Mouse (Mus musculus): ENCODE measurements around the gene Gtf2h3. TPM values are rescaled to one million over a fixed set of nuclear protein-coding genes. Genes with fewer than 3 reads are reported as not detected.
A peak's percentile ranks its signal among the peaks of the same experiment; 100 is the strongest.
"Not testable (repeated sequence)": the region's sequence is repeated elsewhere in the genome, so short reads cannot be mapped to it uniquely, and the experiment has no call there.

Gene Gtf2h3
- polyA plus RNA-seq, 1 experiment from 2014 or later, result 34.1 TPM

DNA sequence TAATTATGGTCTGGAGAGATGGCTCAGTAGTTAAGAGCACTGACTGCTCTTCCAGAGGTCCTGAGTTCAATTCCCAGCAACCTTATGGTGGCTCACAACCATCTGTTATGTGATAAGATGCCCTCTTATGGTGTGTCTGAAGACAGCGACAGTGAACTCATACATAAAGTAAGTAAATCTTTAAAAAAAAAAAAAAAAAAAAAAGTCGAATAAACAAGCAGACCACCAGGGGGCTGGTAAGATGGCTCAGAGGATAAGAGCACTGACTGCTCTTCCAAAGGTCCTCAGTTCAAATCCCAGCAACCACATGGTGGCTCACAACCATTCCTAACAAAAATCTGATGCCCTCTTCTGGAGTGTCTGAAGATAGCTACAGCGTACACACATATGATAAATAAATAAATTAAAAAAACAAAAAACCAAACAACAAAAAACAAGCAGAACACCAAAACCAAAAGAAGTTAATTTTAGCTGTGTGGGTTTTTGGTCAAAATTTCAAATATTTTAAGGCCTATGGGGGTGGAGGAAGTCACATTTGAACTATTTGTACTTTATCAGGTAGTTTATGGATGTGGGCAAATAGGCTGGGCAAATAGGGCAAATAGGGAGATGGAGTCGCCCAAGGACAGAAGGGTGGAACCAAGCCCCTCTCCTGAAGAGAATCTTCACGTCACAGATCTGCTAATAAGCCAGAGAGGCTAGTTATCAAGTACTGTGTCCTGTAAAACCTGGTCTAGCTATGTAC is 27.4 kb upstream of the Gtf2h3 start:
- H3K4me1 ChIP-seq (ENCODE audit: control insufficient read depth in 2 of 2, insufficient read depth in 2 of 2, low read length in 2 of 2); H3K9me3 ChIP-seq (ENCODE audit: control insufficient read depth, low read length); H3K27me3 ChIP-seq (ENCODE audit: control insufficient read depth, insufficient read depth, low read length); ATAC-seq (ENCODE audit: insufficient number of reproducible peaks, insufficient read depth, low FRiP score, low read depth): not testable (repeated sequence)
- H3K27ac ChIP-seq (replicated peaks in 1 of 2; ENCODE audit: control insufficient read depth in 1 of 2, insufficient read depth in 1 of 2, low read depth in 2 of 2, low read length in 2 of 2), result peak overlapping the region; percentile 50 to 82; a peak in 2 of 4 replicates
- H3K4me3 ChIP-seq (ENCODE audit: control insufficient read depth in 1 of 2, insufficient read depth in 1 of 2, low read depth in 1 of 2, low read length in 2 of 2), result peak overlapping the region; percentile 65 to 74
- peaks cover 56% of the 10 kb centered on the region for H3K36me3 ChIP-seq (ENCODE audit: control insufficient read depth, insufficient read depth, low read length)
- WGBS, result 31% methylated on average over 5 of the region's 5 CpGs
- H3K9ac ChIP-seq (ENCODE audit: low read length), result peak overlapping the region; percentile 70
- peak overlapping the region; percentile 82 for H3K4me2 ChIP-seq (ENCODE audit: low read length)

DNA sequence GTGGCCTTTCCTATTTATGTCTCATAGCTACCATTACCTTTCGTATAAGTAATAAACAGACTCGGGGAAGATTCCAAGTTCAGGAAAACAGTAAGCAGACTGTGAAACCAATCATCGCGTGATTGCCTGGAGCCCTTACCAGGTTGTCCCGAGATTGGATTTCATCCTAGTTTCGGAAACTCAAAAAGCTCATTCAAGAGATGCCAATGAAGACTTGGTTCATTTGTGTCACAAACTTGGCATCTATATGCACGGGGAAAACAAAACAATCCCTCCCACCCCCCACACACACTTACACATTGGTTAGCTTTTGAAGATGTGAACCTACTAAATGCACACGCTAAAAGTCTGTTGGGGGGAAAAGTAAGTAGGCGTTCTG is 26.9 kb upstream of the Gtf2h3 start:
- peaks cover 56% of the 10 kb centered on the region for H3K36me3 ChIP-seq (ENCODE audit: control insufficient read depth, insufficient read depth, low read length)
- ATAC-seq (ENCODE audit: insufficient number of reproducible peaks, insufficient read depth, low FRiP score, low read depth), result no peak
- peak overlapping the region; percentile 65 to 74 for H3K4me3 ChIP-seq (ENCODE audit: control insufficient read depth in 1 of 2, insufficient read depth in 1 of 2, low read depth in 1 of 2, low read length in 2 of 2)
- H3K27me3 ChIP-seq (ENCODE audit: control insufficient read depth, insufficient read depth, low read length), result no peaks in the 10 kb centered on the region
- peaks cover 0 to 10% of the 10 kb centered on the region in 2 experiments; a peak in 2 of 4 replicates for H3K4me1 ChIP-seq (ENCODE audit: control insufficient read depth in 2 of 2, insufficient read depth in 2 of 2, low read length in 2 of 2)
- no peaks in the 10 kb centered on the region for H3K9me3 ChIP-seq (ENCODE audit: control insufficient read depth, low read length)
- 7% methylated on average over 9 of the region's 9 CpGs for WGBS
- H3K9ac ChIP-seq (ENCODE audit: low read length), result peak overlapping the region; percentile 70
- H3K27ac ChIP-seq (replicated peaks in 1 of 2; ENCODE audit: control insufficient read depth in 1 of 2, insufficient read depth in 1 of 2, low read depth in 2 of 2, low read length in 2 of 2), result peak overlapping the region; percentile 50 to 82; a peak in 3 of 4 replicates
- peak overlapping the region; percentile 82 for H3K4me2 ChIP-seq (ENCODE audit: low read length)

DNA sequence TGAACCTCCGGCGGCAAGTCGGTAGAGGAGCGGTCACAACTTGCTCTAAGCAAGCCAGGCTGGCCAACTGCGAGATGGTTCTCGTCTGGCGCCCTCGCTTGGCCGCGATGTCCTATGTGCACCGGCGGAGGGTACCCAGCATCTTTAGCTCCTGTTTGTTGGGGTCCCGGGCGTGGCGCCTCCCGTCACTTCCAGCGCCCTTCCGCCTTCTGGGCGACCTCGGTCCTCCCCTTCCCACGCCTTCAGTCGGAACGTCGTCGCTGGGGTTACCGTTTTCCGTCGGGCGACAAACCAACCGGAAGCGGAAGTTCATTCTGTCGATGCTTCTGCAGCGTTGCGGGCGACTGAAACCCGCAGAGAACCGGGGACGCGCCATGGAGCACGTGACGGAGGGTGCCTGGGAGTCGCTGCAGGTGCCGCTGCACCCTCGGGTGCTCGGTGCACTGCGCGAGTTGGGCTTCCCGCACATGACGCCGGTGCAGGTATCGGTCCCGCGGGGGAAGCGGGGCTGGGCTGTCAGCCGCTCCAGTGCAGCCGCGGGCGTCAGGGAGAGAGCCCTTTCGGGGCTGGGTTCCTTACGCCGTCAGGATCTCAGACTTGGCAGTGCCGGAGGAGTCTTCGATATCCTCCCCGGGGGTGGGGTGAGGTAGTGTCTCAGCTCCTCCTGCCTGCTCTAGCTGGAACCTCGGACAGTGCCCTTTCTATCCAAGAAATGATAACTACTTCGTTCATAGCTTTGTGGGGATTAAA is 26.2 kb upstream of the Gtf2h3 start, which contains the start of gene Ddx55:
Ddx55 (plus strand) TSS at position 307 of the 750 bp plus-strand sequence.
- Histone ChIP-seq H3K4me3 (ENCODE audit: control insufficient read depth in 1 of 2, insufficient read depth in 1 of 2, low read depth in 1 of 2, low read length in 2 of 2) (peak within 1 kb of the TSS; percentile 65 to 74), H3K27ac (replicated peaks in 1 of 2; ENCODE audit: control insufficient read depth in 1 of 2, insufficient read depth in 1 of 2, low read depth in 2 of 2, low read length in 2 of 2) (peak within 1 kb of the TSS; percentile 61 to 82), H3K9ac (ENCODE audit: low read length) (peak within 1 kb of the TSS; percentile 70), H3K4me2 (ENCODE audit: low read length) (peak within 1 kb of the TSS; percentile 82), H3K4me1 (ENCODE audit: control insufficient read depth in 2 of 2, insufficient read depth in 2 of 2, low read length in 2 of 2) (peaks cover 0 to 10% of the 10 kb centered on the region in 2 experiments; a peak in 2 of 4 replicates), H3K27me3 (ENCODE audit: control insufficient read depth, insufficient read depth, low read length) (no peaks in the 10 kb centered on the region), H3K9me3 (ENCODE audit: control insufficient read depth, low read length) (no peaks in the 10 kb centered on the region), H3K36me3 (ENCODE audit: control insufficient read depth, insufficient read depth, low read length) (peaks cover 55% of the 10 kb centered on the region)
- under 1% methylated on average over 66 of the region's 66 CpGs for WGBS
- ATAC-seq (ENCODE audit: insufficient number of reproducible peaks, insufficient read depth, low FRiP score, low read depth), result peak; percentile 83

GRCm38 (mm10) chr5:124553607-124554006 is 25.3 kb upstream of the Gtf2h3 start:
- Histone ChIP-seq H3K9me3 (ENCODE audit: control insufficient read depth, low read length) (no peaks in the 10 kb centered on the region), H3K36me3 (ENCODE audit: control insufficient read depth, insufficient read depth, low read length) (peaks cover 55% of the 10 kb centered on the region), H3K27ac (replicated peaks in 1 of 2; ENCODE audit: control insufficient read depth in 1 of 2, insufficient read depth in 1 of 2, low read depth in 2 of 2, low read length in 2 of 2) (no peak overlapping the region), H3K4me2 (ENCODE audit: low read length) (peak overlapping the region; percentile 82), H3K4me1 (ENCODE audit: control insufficient read depth in 2 of 2, insufficient read depth in 2 of 2, low read length in 2 of 2) (peaks cover 0 to 10% of the 10 kb centered on the region in 2 experiments; a peak in 2 of 4 replicates), H3K4me3 (ENCODE audit: control insufficient read depth in 1 of 2, insufficient read depth in 1 of 2, low read depth in 1 of 2, low read length in 2 of 2) (peak overlapping the region in 1 of 2 experiments; percentile 65; a peak in 1 of 4 replicates), H3K9ac (ENCODE audit: low read length) (no peak overlapping the region), H3K27me3 (ENCODE audit: control insufficient read depth, insufficient read depth, low read length) (no peaks in the 10 kb centered on the region)
- ATAC-seq (ENCODE audit: insufficient number of reproducible peaks, insufficient read depth, low FRiP score, low read depth), result no peak
- WGBS, result 70% methylated on average over 6 of the region's 6 CpGs

- H3K27me3 ChIP-seq (ENCODE audit: control insufficient read depth, insufficient read depth, low read length), result no peaks in the 10 kb centered on the region
- ATAC-seq (ENCODE audit: insufficient number of reproducible peaks, insufficient read depth, low FRiP score, low read depth), result no peak
- H3K36me3 ChIP-seq (ENCODE audit: control insufficient read depth, insufficient read depth, low read length), result peaks cover 66% of the 10 kb centered on the region
- no peak overlapping the region for H3K9ac ChIP-seq (ENCODE audit: low read length)
- H3K9me3 ChIP-seq (ENCODE audit: control insufficient read depth, low read length), result no peaks in the 10 kb centered on the region
- 82% methylated on average over 1 of the region's 1 CpGs for whole genome bisulfite sequencing
- no peak overlapping the region for H3K27ac ChIP-seq (replicated peaks in 1 of 2; ENCODE audit: control insufficient read depth in 1 of 2, insufficient read depth in 1 of 2, low read depth in 2 of 2, low read length in 2 of 2)
- H3K4me1 ChIP-seq (ENCODE audit: control insufficient read depth in 2 of 2, insufficient read depth in 2 of 2, low read length in 2 of 2), result peaks cover 0 to 10% of the 10 kb centered on the region in 2 experiments; a peak in 2 of 4 replicates
- no peak overlapping the region for H3K4me3 ChIP-seq (ENCODE audit: control insufficient read depth in 1 of 2, insufficient read depth in 1 of 2, low read depth in 1 of 2, low read length in 2 of 2)
- no peak overlapping the region for H3K4me2 ChIP-seq (ENCODE audit: low read length)
Observed at GRCm38 (mm10) chr5:124555145-124555544, 23.8 kb upstream of the Gtf2h3 start.

- 82% methylated on average over 12 of the region's 12 CpGs for WGBS
- peaks cover 100% of the 10 kb centered on the region for H3K36me3 ChIP-seq (ENCODE audit: control insufficient read depth, insufficient read depth, low read length)
- no peaks in the 10 kb centered on the region for H3K4me1 ChIP-seq (ENCODE audit: control insufficient read depth in 2 of 2, insufficient read depth in 2 of 2, low read length in 2 of 2)
Observed at GRCm38 (mm10) chr5:124571068-124571467, 7.9 kb upstream of the Gtf2h3 start.

GRCm38 (mm10) chr5:124575467-124575866 is 3.5 kb upstream of the Gtf2h3 start:
- peaks cover 3 to 14% of the 10 kb centered on the region in 2 experiments; a peak in 3 of 4 replicates for H3K4me1 ChIP-seq (ENCODE audit: control insufficient read depth in 2 of 2, insufficient read depth in 2 of 2, low read length in 2 of 2)
- ATAC-seq (ENCODE audit: insufficient number of reproducible peaks, insufficient read depth, low FRiP score, low read depth), result no peak
- no peak overlapping the region for H3K9ac ChIP-seq (ENCODE audit: low read length)
- no peaks in the 10 kb centered on the region for H3K27me3 ChIP-seq (ENCODE audit: control insufficient read depth, insufficient read depth, low read length)
- no peaks in the 10 kb centered on the region for H3K9me3 ChIP-seq (ENCODE audit: control insufficient read depth, low read length)
- 93% methylated on average over 7 of the region's 7 CpGs for WGBS
- H3K36me3 ChIP-seq (ENCODE audit: control insufficient read depth, insufficient read depth, low read length), result peaks cover 72% of the 10 kb centered on the region
- H3K4me2 ChIP-seq (ENCODE audit: low read length), result no peak overlapping the region
- no peak overlapping the region for H3K27ac ChIP-seq (replicated peaks in 1 of 2; ENCODE audit: control insufficient read depth in 1 of 2, insufficient read depth in 1 of 2, low read depth in 2 of 2, low read length in 2 of 2)
- no peak overlapping the region for H3K4me3 ChIP-seq (ENCODE audit: control insufficient read depth in 1 of 2, insufficient read depth in 1 of 2, low read depth in 1 of 2, low read length in 2 of 2)

More at GRCm38 (mm10) chr5:124571068-124571467, 7.9 kb upstream of the Gtf2h3 start:
- no peak overlapping the region for H3K4me2 ChIP-seq (ENCODE audit: low read length)
- no peaks in the 10 kb centered on the region for H3K27me3 ChIP-seq (ENCODE audit: control insufficient read depth, insufficient read depth, low read length)
- no peaks in the 10 kb centered on the region for H3K9me3 ChIP-seq (ENCODE audit: control insufficient read depth, low read length)
- H3K9ac ChIP-seq (ENCODE audit: low read length), result no peak overlapping the region
- no peak overlapping the region for H3K4me3 ChIP-seq (ENCODE audit: control insufficient read depth in 1 of 2, insufficient read depth in 1 of 2, low read depth in 1 of 2, low read length in 2 of 2)
- no peak for ATAC-seq (ENCODE audit: insufficient number of reproducible peaks, insufficient read depth, low FRiP score, low read depth)
- H3K27ac ChIP-seq (replicated peaks in 1 of 2; ENCODE audit: control insufficient read depth in 1 of 2, insufficient read depth in 1 of 2, low read depth in 2 of 2, low read length in 2 of 2), result no peak overlapping the region

All from heart, embryonic 14.5 days (tissue).